Mouse (Mus musculus) spleen, postnatal 4 days (tissue): ENCODE results near the gene Olfr1344.
A peak's percentile ranks its signal among the peaks of the same experiment; 100 is the strongest.
"Not testable (repeated sequence)": the region's sequence is repeated elsewhere in the genome, so short reads cannot be mapped to it uniquely, and the experiment has no call there.

ENCODE experiments used
- DNase-seq, 2 experiments: peaks; one replicate each; pipeline ENCODE4 v3.0.0; 2022; ENCODE audit warnings: low spot score in 2 of 2

The Olfr1344 gene

GRCm38 (mm10) chr7:6438388-6438787, at the start of gene Olfr1344:
TSS of gene Olfr1344 (plus strand) at chr7:6438688.
- no peak for DNase-seq

GRCm38 (mm10) chr7:6388971-6389370, 49.5 kb upstream of the Olfr1344 start:
- DNase-seq: no peak

DNA sequence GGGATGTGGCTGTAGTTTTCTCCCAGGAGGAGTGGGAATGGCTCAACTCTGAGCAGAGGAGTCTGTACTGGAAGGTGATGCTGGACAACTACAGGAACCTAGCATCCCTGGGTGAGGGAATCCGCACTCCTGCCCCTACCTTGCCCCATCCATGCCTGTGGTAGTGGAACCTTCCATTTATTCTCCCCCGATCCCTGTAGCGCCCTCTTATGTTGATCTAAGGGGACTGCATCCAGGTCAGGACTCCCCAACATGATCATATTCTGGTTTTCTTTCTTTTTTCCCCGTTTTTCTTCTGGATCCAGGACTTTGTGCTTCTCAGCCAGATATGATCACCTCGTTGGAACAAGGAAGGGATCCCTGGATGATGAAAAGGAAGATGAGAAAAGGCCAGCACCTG, 49.0 kb upstream of the Olfr1344 start:
- DNase-seq: no peak

DNA sequence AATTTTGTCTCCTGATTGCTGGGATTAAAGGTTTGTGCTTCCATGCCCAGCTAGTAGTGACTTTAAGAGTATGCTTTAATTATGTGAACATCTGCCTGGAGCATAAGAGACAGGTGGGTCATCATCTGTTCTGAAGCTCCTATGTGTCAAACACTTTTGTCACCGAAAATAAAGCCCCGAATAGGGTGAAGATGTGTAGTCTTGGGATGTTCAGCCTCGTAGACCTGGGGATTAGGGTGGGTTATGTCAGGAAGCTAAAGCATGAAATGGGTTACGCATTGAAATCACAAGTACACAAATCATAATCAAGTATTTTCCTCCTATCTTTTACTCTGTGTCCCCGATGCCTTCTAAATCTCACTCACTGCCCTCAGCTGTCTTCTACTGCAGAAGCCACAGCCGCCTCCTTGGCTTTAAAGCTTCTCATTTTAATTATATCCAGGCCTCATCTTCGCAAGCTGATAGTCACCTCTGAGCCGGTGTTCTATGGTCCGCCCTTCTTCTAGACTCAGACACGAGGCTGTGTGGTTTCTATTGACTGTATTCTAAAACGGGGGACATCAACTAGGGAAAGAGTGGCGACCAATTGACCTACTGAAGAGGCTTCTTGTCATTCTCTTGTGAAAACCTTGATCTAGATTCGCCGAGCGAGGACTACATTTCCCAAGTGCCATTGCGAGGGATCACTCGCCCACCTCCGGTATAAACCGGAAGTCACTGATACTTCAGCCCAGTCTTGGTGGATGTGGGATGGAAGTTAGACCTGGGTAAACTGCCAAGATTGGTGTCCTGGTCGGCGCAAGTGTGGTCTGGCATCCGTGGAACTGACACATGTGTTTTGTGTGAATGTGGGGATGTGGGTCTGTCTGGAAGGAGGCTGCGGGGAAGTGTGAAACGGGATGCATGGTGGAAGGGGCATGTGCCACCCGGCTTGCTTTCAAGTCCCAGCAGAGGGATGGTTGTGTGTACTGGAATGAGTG, 40.2 kb upstream of the Olfr1344 start, which contains the start of gene Smim17:
Smim17 (plus strand) TSS at position 720 of the 980 bp plus-strand sequence.
- DNase-seq: peak in 1 of 2 experiments; percentile 18

- DNase-seq: peak; percentile 80 to 89
Observed at GRCm38 (mm10) chr7:6410043-6410442, 28.4 kb upstream of the Olfr1344 start, which contains the start of gene Gm20715. TSS of gene Gm20715 (plus strand) at chr7:6410277.

GRCm38 (mm10) chr7:6414626-6415441, 23.7 kb upstream of the Olfr1344 start:
- no peak for DNase-seq

- no peak for DNase-seq
Observed at GRCm38 (mm10) chr7:6415442-6415787, 23.1 kb upstream of the Olfr1344 start.

DNA sequence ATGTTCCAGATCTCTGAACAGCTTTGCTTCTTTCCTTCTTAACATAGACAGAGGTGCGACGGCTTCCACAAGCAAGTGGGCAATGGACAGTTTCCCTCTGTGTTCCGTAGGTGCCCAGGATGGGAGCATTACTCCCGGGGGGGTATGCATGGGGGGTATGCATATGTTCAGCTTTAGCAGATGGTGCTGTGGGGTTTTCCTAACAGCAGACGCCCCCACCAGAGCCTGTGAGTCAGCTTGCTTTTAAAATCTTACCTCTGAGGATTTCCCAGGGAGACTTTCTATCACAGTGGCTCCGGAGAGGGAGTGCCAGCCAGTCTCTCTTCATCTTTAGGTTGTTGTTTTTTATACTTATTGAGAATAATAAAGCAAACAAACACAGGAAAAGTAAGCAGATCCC, 18.6 kb upstream of the Olfr1344 start:
- no peak for DNase-seq

DNA sequence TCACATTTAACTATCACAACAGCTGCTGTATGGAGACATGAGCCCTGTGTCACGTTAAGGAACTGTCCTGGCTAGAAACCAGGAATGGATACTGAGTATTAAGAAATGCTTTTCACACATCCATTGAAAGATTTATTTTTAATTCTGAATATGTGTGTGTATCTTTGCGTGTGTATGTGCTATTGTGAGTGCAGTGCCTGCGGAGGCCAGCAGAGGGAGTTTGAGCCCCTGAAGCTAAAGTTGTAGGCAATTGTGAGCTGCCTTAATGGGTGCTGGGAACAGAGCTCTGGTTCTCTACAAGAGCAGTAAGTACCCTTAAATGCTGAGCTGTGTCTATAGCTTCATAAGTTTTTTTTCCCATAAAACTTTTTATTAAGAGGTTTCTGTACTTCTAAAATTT, 9.1 kb upstream of the Olfr1344 start:
- DNase-seq: no peak

GRCm38 (mm10) chr7:6430342-6430741, 8.1 kb upstream of the Olfr1344 start:
- no peak for DNase-seq

GRCm38 (mm10) chr7:6441173-6441572, 2.7 kb downstream of the Olfr1344 start:
- DNase-seq: no peak

DNA sequence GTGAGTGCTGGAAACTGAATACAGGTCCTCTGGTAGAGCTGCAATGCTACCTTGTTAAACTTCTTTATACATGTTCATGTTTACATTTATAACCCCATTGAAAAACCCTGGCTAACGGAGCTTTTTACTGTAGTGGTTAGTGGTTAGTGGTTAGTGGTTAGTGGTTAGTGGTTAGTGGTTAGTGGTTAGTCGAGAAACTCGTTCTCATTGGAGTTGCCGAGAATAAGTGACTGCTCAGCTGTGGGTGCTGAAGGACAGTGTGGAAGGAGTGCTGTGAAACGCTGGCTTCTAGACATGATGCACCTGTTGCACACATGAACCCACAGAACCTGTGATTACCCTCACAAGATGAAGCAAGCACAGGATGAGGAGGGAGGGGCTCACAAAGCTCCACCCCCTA, 9.3 kb downstream of the Olfr1344 start:
- DNase-seq: no peak

GRCm38 (mm10) chr7:6455868-6456267, 17.4 kb downstream of the Olfr1344 start, which contains the start of gene Olfr1336:
TSS of gene Olfr1336 (plus strand) at chr7:6456168.
- DNase-seq: no peak

- no peak for DNase-seq
Observed at GRCm38 (mm10) chr7:6456399-6456798, 17.9 kb downstream of the Olfr1344 start.

- DNase-seq: no peak
Observed at GRCm38 (mm10) chr7:6466951-6467350, 28.5 kb downstream of the Olfr1344 start, which contains the start of gene Olfr1346. TSS of gene Olfr1346 (plus strand) at chr7:6467101.

- not testable (repeated sequence) for DNase-seq
Observed at GRCm38 (mm10) chr7:6477633-6478032, 39.1 kb downstream of the Olfr1344 start.

DNA sequence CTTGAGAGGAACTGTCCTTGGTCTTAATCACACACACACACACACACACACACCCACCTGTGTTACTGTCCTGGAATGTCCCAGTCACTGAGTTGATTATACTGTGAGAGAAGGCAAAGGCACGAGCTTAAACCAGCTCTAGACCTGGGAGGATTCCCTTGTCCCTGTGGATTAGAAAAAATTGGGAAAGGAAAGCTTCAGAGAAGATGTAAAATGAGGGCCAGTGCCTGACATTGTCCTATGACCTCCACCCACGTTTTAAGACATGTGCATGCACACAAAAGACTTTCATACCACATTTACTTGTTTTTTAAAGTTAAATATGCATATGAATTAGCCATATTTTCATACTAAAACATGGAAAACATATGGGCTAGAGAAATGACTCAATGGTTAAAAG, 48.4 kb downstream of the Olfr1344 start, which contains the start of gene Olfr5:
Olfr5 (minus strand) TSS at position 101 of the 400 bp plus-strand sequence.
- no peak for DNase-seq
